Mouse (Mus musculus) C2C12 (cell line): Measurements from ENCODE around the gene Ddx54.

ENCODE experiments used
- CEBPB ChIP-seq: IDR thresholded peaks from one replicate; pipeline ENCODE4 v1.6.1; 2011; ENCODE audit warnings: low read depth, mild to moderate bottlenecking, control low read depth, moderate library complexity
- CTCF ChIP-seq: IDR thresholded peaks from one replicate; pipeline ENCODE4 v1.5.1; 2011; ENCODE audit not compliant: control insufficient read depth, insufficient read depth, insufficient read length
- FOSL1 ChIP-seq: IDR thresholded peaks from one replicate; pipeline ENCODE4 v1.8.0; 2011; ENCODE audit warnings: mild to moderate bottlenecking, low read length; ENCODE audit not compliant: poor library complexity, insufficient read depth, severe bottlenecking
- MAX ChIP-seq: IDR thresholded peaks from one replicate; pipeline ENCODE4 v1.6.1; 2011; ENCODE audit warnings: mild to moderate bottlenecking, control low read depth
- MYOG ChIP-seq: IDR thresholded peaks from one replicate; pipeline ENCODE4 v1.6.1; 2011; ENCODE audit not compliant: control insufficient read depth, insufficient read length; ENCODE audit errors: extremely low read depth
- USF1 ChIP-seq: IDR thresholded peaks from one replicate; pipeline ENCODE4 v1.6.1; 2011; ENCODE audit warnings: low read depth, mild to moderate bottlenecking, control low read depth, moderate library complexity

GRCm38 (mm10) chr5:120653873-120654272 lies 41.3 kb downstream of the Ddx54 start:
- TF ChIP-seq CTCF (no peak), USF1 (no peak), CEBPB (no peak), MAX (no peak), FOSL1 (no peak), MYOG (no peak)
